Mouse (Mus musculus) G1E (cell line): Measurements from ENCODE around the gene Abcg5. TPM values are rescaled to one million over a fixed set of nuclear protein-coding genes. Genes with fewer than 3 reads are reported as not detected.

Source experiments
- ATAC-seq: 2 replicates; pipeline ENCODE4 v1.8.0; 2016; ENCODE audit warnings: mild to moderate bottlenecking; ENCODE audit not compliant: insufficient number of reproducible peaks, poor library complexity, low FRiP score, severe bottlenecking; ENCODE audit errors: extremely low read depth
- DNase-seq: peaks from one replicate; pipeline ENCODE4 v3.0.0; 2012; ENCODE audit warnings: low spot score
- H3K27me3 ChIP-seq: 2 replicates; pipeline ENCODE4 v1.6.1; 2012; ENCODE audit warnings: mild to moderate bottlenecking, low read length, inconsistent platforms; ENCODE audit not compliant: insufficient read depth
- H3K36me3 ChIP-seq: replicated peaks from 2 replicates; pipeline ENCODE3; 2012; ENCODE audit warnings: mild to moderate bottlenecking, inconsistent platforms
- H3K4me1 ChIP-seq: 2 replicates; pipeline ENCODE4 v1.6.1; 2012; ENCODE audit warnings: low read depth, low read length, inconsistent platforms, mixed read lengths; ENCODE audit not compliant: insufficient read depth
- H3K4me3 ChIP-seq: 2 replicates; pipeline ENCODE4 v1.5.1; 2012; ENCODE audit warnings: low read depth, mild to moderate bottlenecking, inconsistent platforms, low read length, moderate library complexity, mixed read lengths
- H3K9me3 ChIP-seq: replicated peaks from 2 replicates; pipeline ENCODE4 v1.6.1; 2012; ENCODE audit warnings: inconsistent platforms
- CTCF ChIP-seq: IDR thresholded peaks from 2 replicates; pipeline ENCODE4 v1.5.1; 2012; ENCODE audit warnings: low read depth, low read length, inconsistent platforms, mixed read lengths
- GATA1 ChIP-seq: IDR thresholded peaks from 2 replicates; pipeline ENCODE4 v1.6.1; 2012; ENCODE audit warnings: borderline replicate concordance, low read length, inconsistent platforms, mixed read lengths
- GATA2 ChIP-seq: IDR thresholded peaks from 2 replicates; pipeline ENCODE4 v1.6.1; 2012; ENCODE audit warnings: low read depth, low read length, inconsistent platforms, borderline replicate concordance
- POLR2AphosphoS5 ChIP-seq: IDR thresholded peaks from 2 replicates; pipeline ENCODE4 v1.6.1; 2012; ENCODE audit warnings: low read depth, low read length, inconsistent platforms; ENCODE audit not compliant: insufficient replicate concordance
- TAL1 ChIP-seq: conservative IDR thresholded peaks from 2 replicates; pipeline ENCODE4 v1.6.1; 2012; ENCODE audit warnings: low read depth, low read length, inconsistent platforms, mixed read lengths
- polyA plus RNA-seq: library from polyadenylated mRNA; stranded (reverse); fragments of >175 nt; gene quantifications from 2 replicates; pipeline ENCODE4 v1.2.3, GENCODE M21; 2012
- total RNA-seq, 2 experiments: library from RNA; stranded (forward) in 1 of 2; stranded (reverse) in 1 of 2; fragments of 200-1000 nt in 1 of 2; fragments of >200 nt in 1 of 2; fragmentation: Nextera tagmentation in 1 of 2; gene quantifications; 2 replicates each; pipeline ENCODE4 v1.2.3; 2014 to 2017

Abcg5 gene
- total and polyA plus RNA-seq, 3 experiments, result 0.16 TPM; not detected in 2

DNA sequence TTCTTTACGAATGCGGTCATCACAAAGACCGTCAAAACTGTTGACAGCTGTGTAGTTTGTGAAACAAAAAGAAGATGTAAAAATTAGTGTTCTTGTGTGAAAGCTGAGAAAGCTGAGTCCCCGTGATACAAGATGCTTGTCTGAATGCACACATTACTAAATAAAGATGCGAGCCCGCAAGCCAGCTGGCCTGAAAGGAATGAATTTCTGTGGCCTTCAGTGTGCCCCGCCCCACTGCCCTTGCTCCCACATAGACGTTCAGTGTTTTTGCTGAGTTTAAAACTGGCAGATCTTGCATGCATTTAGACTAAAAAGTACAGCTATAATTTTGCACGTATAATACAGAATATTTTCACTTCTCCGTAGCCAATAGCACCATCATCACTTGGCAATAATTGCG lies 67.0 kb downstream of the Abcg5 start:
- Histone ChIP-seq H3K4me1 (no peaks in the 10 kb centered on the region), H3K36me3 (no peaks in the 10 kb centered on the region), H3K27me3 (no peaks in the 10 kb centered on the region), H3K9me3 (peaks cover 15% of the 10 kb centered on the region), H3K4me3 (no peak overlapping the region)
- no peak for ATAC-seq
- TF ChIP-seq GATA2 (no peak), GATA1 (no peak)
- DNase-seq, result no peak

DNA sequence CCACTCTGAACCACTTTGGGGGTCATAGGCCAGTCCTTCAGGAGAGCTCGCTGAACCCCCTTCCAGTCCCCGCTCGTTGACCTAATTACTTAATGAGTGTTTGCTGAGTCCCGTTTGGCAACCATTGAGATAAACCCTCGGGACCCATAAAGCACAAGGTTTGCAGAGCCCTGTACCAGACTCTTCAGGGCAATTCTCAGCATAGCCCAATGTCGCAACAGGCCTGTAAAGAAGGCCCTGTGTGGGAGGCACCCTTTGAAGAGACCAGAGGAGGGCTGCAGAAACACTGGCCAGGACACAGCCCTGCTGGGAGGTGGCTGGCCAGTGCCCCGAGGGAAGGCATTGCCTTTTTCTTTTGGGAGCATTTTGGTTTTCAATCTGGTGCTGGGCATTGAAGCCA lies 70.8 kb downstream of the Abcg5 start:
- DNase-seq (no peak), ATAC-seq (no peak)
- no peak overlapping the region for H3K4me3 ChIP-seq
- H3K4me1 ChIP-seq, result no peaks in the 10 kb centered on the region
- H3K36me3 ChIP-seq, result no peaks in the 10 kb centered on the region
- TF ChIP-seq CTCF (no peak), GATA1 (no peak), POLR2AphosphoS5 (no peak), TAL1 (no peak), GATA2 (no peak)
- H3K27me3 ChIP-seq, result peaks cover 4% of the 10 kb centered on the region; the same call in 1 of the 2 replicates
- peaks cover 15% of the 10 kb centered on the region for H3K9me3 ChIP-seq

DNA sequence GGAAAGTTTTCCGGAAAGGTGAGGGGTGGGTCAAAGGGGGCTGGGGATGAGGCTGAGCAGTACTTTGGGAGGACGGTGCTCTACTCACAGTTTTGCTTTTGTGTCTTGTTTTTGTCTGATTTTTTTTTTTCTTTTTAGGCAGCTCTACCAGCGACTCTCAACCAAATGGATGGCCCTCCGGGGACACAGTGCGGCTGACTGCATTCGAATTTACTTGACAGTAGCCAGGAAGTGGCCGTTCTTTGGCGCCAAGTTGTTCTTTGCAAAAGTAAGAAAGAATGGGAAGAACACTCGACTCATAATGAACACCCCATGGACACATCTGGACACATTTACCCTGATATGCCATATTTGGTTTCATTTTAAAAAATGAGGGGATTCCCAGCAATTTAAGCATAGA lies 71.3 kb downstream of the Abcg5 start:
- H3K36me3 ChIP-seq, result no peaks in the 10 kb centered on the region
- no peak overlapping the region for H3K4me3 ChIP-seq
- ATAC-seq, result no peak
- H3K4me1 ChIP-seq, result no peaks in the 10 kb centered on the region
- H3K9me3 ChIP-seq, result peaks cover 15% of the 10 kb centered on the region
- DNase-seq, result no peak
- TF ChIP-seq POLR2AphosphoS5 (no peak), CTCF (no peak), GATA2 (no peak), GATA1 (no peak), TAL1 (no peak)
- H3K27me3 ChIP-seq, result peaks cover 4% of the 10 kb centered on the region; the same call in 1 of the 2 replicates

DNA sequence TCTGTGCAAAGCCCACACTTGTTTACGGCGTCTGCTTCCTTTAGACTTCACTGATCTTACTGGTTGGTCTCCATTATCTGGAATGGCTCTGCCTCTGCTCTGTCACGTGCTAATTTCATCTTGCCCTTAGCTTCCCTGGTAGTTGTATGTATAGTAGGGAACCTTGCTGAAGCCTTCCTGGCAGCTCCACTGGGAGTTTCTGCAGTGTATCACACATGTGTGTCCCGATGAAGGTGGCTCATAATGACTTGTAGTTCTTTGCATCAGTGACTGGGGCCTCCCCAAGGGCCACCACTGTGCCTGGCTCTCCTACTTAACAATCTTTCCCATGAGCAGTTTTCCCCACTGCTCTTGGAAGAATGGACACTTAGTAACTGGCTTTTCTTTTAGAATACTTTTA lies 74.2 kb downstream of the Abcg5 start:
- TF ChIP-seq GATA2 (no peak), GATA1 (no peak), POLR2AphosphoS5 (no peak), CTCF (no peak), TAL1 (no peak)
- Histone ChIP-seq H3K4me3 (no peak overlapping the region), H3K36me3 (no peaks in the 10 kb centered on the region), H3K9me3 (peaks cover 6% of the 10 kb centered on the region), H3K27me3 (peaks cover 4% of the 10 kb centered on the region; the same call in 1 of the 2 replicates), H3K4me1 (no peaks in the 10 kb centered on the region)
- no peak for DNase-seq
- no peak for ATAC-seq

Other genes starting within 250 kb of the Abcg5 start
- 47.7 and 55.2 TPM in 2 replicates for gene Thada, start 216.8 kb downstream of the Abcg5 start, total RNA-seq (2014; fragmentation: Nextera tagmentation)
- 28.1 and 28.9 TPM in 2 replicates for gene Thada, start 216.8 kb downstream of the Abcg5 start, total RNA-seq (2017)
- gene Thada, start 216.8 kb downstream of the Abcg5 start, polyA plus RNA-seq, result 2.2 and 2.8 TPM in 2 replicates
- gene Plekhh2, start 171.1 kb downstream of the Abcg5 start, total RNA-seq (2014; fragmentation: Nextera tagmentation), result not detected in 2 replicates
- gene Plekhh2, start 171.1 kb downstream of the Abcg5 start, total RNA-seq (2017), result 0.06 and 0.49 TPM in 2 replicates
- 0.01 TPM in 1 of 2 replicates, not detected in the other for gene Plekhh2, start 171.1 kb downstream of the Abcg5 start, polyA plus RNA-seq
- gene Dync2li1, start 56.5 kb downstream of the Abcg5 start, total RNA-seq (2014; fragmentation: Nextera tagmentation), result not detected in 2 replicates
- gene Dync2li1, start 56.5 kb downstream of the Abcg5 start, total RNA-seq (2017), result not detected in 2 replicates
- not detected in 2 replicates for gene Dync2li1, start 56.5 kb downstream of the Abcg5 start, polyA plus RNA-seq
- gene Abcg8, start 6.7 kb downstream of the Abcg5 start, total RNA-seq (2014; fragmentation: Nextera tagmentation), result not detected in 2 replicates
- gene Abcg8, start 6.7 kb downstream of the Abcg5 start, total RNA-seq (2017), result 0.05 and 0.12 TPM in 2 replicates
- not detected in 2 replicates for gene Abcg8, start 6.7 kb downstream of the Abcg5 start, polyA plus RNA-seq
- 111 and 136 TPM in 2 replicates for gene Lrpprc, start 107.8 kb upstream of the Abcg5 start, total RNA-seq (2014; fragmentation: Nextera tagmentation)
- 116 and 121 TPM in 2 replicates for gene Lrpprc, start 107.8 kb upstream of the Abcg5 start, total RNA-seq (2017)
- 16.7 and 16.9 TPM in 2 replicates for gene Lrpprc, start 107.8 kb upstream of the Abcg5 start, polyA plus RNA-seq